Mouse (Mus musculus): ENCODE results near the gene Cgrrf1. TPM values are rescaled to one million over a fixed set of nuclear protein-coding genes. Genes with fewer than 3 reads are reported as not detected.

Cgrrf1 gene
- polyA plus RNA-seq (2014; fragmentation: Nextera tagmentation; extraction: Ambion mirVana), result 24.3 and 30.6 TPM in 2 replicates

GRCm38 (mm10) chr14:46831837-46832333 is at the start of gene Cgrrf1:
Cgrrf1 (plus strand) TSS chr14:46832125.
- under 1% methylated on average over 32 of the region's 32 CpGs for WGBS
- Histone ChIP-seq H3K9me3 (ENCODE audit: control insufficient read depth, low read depth, low read length) (no peaks in the 10 kb centered on the region), H3K4me1 (ENCODE audit: control insufficient read depth, insufficient read depth, low read length) (no peaks in the 10 kb centered on the region; the same call in 1 of the 2 replicates), H3K27ac (ENCODE audit: low read length) (peak within 1 kb of the TSS; percentile 41; the same call in 1 of the 2 replicates), H3K36me3 (ENCODE audit: control insufficient read depth, insufficient read depth, low read length) (no peaks in the 10 kb centered on the region), H3K9ac (replicated peaks; ENCODE audit: low read depth, low read length) (peak within 1 kb of the TSS; percentile 77), H3K4me2 (replicated peaks; ENCODE audit: low read depth, low read length) (peak within 1 kb of the TSS; percentile 83), H3K4me3 (ENCODE audit: low read depth, low read length) (peak within 1 kb of the TSS; percentile 88), H3K27me3 (ENCODE audit: control insufficient read depth, insufficient read depth, low read length) (no peaks in the 10 kb centered on the region)
- ATAC-seq (ENCODE audit: insufficient number of reproducible peaks, insufficient read depth, low FRiP score, low read depth), result peak; percentile 99

GRCm38 (mm10) chr14:46782187-46782828 is 49.6 kb upstream of the Cgrrf1 start:
- H3K9ac ChIP-seq (replicated peaks; ENCODE audit: low read depth, low read length), result no peak overlapping the region
- no peak overlapping the region for H3K4me3 ChIP-seq (ENCODE audit: low read depth, low read length)
- H3K4me1 ChIP-seq (ENCODE audit: control insufficient read depth, insufficient read depth, low read length), result peaks cover 10% of the 10 kb centered on the region; the same call in 1 of the 2 replicates
- peaks cover 8% of the 10 kb centered on the region; the same call in 1 of the 2 replicates for H3K9me3 ChIP-seq (ENCODE audit: control insufficient read depth, low read depth, low read length)
- H3K4me2 ChIP-seq (replicated peaks; ENCODE audit: low read depth, low read length), result no peak overlapping the region
- H3K27ac ChIP-seq (ENCODE audit: low read length), result no peak overlapping the region
- 84% methylated on average over 8 of the region's 8 CpGs for WGBS
- no peaks in the 10 kb centered on the region for H3K27me3 ChIP-seq (ENCODE audit: control insufficient read depth, insufficient read depth, low read length)
- no peak for ATAC-seq (ENCODE audit: insufficient number of reproducible peaks, insufficient read depth, low FRiP score, low read depth)
- peaks cover 37% of the 10 kb centered on the region for H3K36me3 ChIP-seq (ENCODE audit: control insufficient read depth, insufficient read depth, low read length)

GRCm38 (mm10) chr14:46783327-46783926 is 48.5 kb upstream of the Cgrrf1 start:
- no peaks in the 10 kb centered on the region for H3K27me3 ChIP-seq (ENCODE audit: control insufficient read depth, insufficient read depth, low read length)

GRCm38 (mm10) chr14:46785247-46785646 is 46.7 kb upstream of the Cgrrf1 start:
- Histone ChIP-seq H3K27me3 (ENCODE audit: control insufficient read depth, insufficient read depth, low read length) (no peaks in the 10 kb centered on the region), H3K9me3 (ENCODE audit: control insufficient read depth, low read depth, low read length) (no peaks in the 10 kb centered on the region), H3K4me2 (replicated peaks; ENCODE audit: low read depth, low read length) (no peak overlapping the region), H3K27ac (ENCODE audit: low read length) (no peak overlapping the region), H3K9ac (replicated peaks; ENCODE audit: low read depth, low read length) (no peak overlapping the region), H3K36me3 (ENCODE audit: control insufficient read depth, insufficient read depth, low read length) (peaks cover 8% of the 10 kb centered on the region; the same call in 1 of the 2 replicates), H3K4me3 (ENCODE audit: low read depth, low read length) (no peak overlapping the region), H3K4me1 (ENCODE audit: control insufficient read depth, insufficient read depth, low read length) (peaks cover 14% of the 10 kb centered on the region; the same call in 1 of the 2 replicates)
- WGBS, result 81% methylated on average over 5 of the region's 5 CpGs
- no peak for ATAC-seq (ENCODE audit: insufficient number of reproducible peaks, insufficient read depth, low FRiP score, low read depth)

More at GRCm38 (mm10) chr14:46783327-46783926, 48.5 kb upstream of the Cgrrf1 start:
- no peak overlapping the region for H3K4me3 ChIP-seq (ENCODE audit: low read depth, low read length)
- 88% methylated on average over 10 of the region's 10 CpGs for WGBS
- H3K4me1 ChIP-seq (ENCODE audit: control insufficient read depth, insufficient read depth, low read length), result peaks cover 10% of the 10 kb centered on the region; the same call in 1 of the 2 replicates
- ATAC-seq (ENCODE audit: insufficient number of reproducible peaks, insufficient read depth, low FRiP score, low read depth), result no peak
- H3K36me3 ChIP-seq (ENCODE audit: control insufficient read depth, insufficient read depth, low read length), result peaks cover 26% of the 10 kb centered on the region
- H3K27ac ChIP-seq (ENCODE audit: low read length), result no peak overlapping the region
- peaks cover 8% of the 10 kb centered on the region; the same call in 1 of the 2 replicates for H3K9me3 ChIP-seq (ENCODE audit: control insufficient read depth, low read depth, low read length)
- H3K9ac ChIP-seq (replicated peaks; ENCODE audit: low read depth, low read length), result no peak overlapping the region
- no peak overlapping the region for H3K4me2 ChIP-seq (replicated peaks; ENCODE audit: low read depth, low read length)

GRCm38 (mm10) chr14:46787454-46787786 is 44.5 kb upstream of the Cgrrf1 start:
- Histone ChIP-seq H3K9me3 (ENCODE audit: control insufficient read depth, low read depth, low read length) (no peaks in the 10 kb centered on the region), H3K36me3 (ENCODE audit: control insufficient read depth, insufficient read depth, low read length) (peaks cover 5% of the 10 kb centered on the region; the same call in 1 of the 2 replicates), H3K27ac (ENCODE audit: low read length) (peak overlapping the region; percentile 98), H3K27me3 (ENCODE audit: control insufficient read depth, insufficient read depth, low read length) (no peaks in the 10 kb centered on the region), H3K4me1 (ENCODE audit: control insufficient read depth, insufficient read depth, low read length) (peaks cover 14% of the 10 kb centered on the region; the same call in 1 of the 2 replicates), H3K9ac (replicated peaks; ENCODE audit: low read depth, low read length) (peak overlapping the region; percentile 95), H3K4me3 (ENCODE audit: low read depth, low read length) (peak overlapping the region; percentile 96), H3K4me2 (replicated peaks; ENCODE audit: low read depth, low read length) (peak overlapping the region; percentile 79)
- WGBS, result under 1% methylated on average over 11 of the region's 11 CpGs
- ATAC-seq (ENCODE audit: insufficient number of reproducible peaks, insufficient read depth, low FRiP score, low read depth), result no peak

- peak within 1 kb of the TSS; percentile 98 for H3K27ac ChIP-seq (ENCODE audit: low read length)
- H3K4me3 ChIP-seq (ENCODE audit: low read depth, low read length), result peak within 1 kb of the TSS; percentile 96
- peak within 1 kb of the TSS; percentile 79 for H3K4me2 ChIP-seq (replicated peaks; ENCODE audit: low read depth, low read length)
- WGBS, result under 1% methylated on average over 86 of the region's 86 CpGs
- H3K4me1 ChIP-seq (ENCODE audit: control insufficient read depth, insufficient read depth, low read length), result peaks cover 14% of the 10 kb centered on the region; the same call in 1 of the 2 replicates
- peak within 1 kb of the TSS; percentile 95 for H3K9ac ChIP-seq (replicated peaks; ENCODE audit: low read depth, low read length)
- ATAC-seq (ENCODE audit: insufficient number of reproducible peaks, insufficient read depth, low FRiP score, low read depth), result peak; percentile 96
- H3K27me3 ChIP-seq (ENCODE audit: control insufficient read depth, insufficient read depth, low read length), result no peaks in the 10 kb centered on the region
- H3K9me3 ChIP-seq (ENCODE audit: control insufficient read depth, low read depth, low read length), result no peaks in the 10 kb centered on the region
- H3K36me3 ChIP-seq (ENCODE audit: control insufficient read depth, insufficient read depth, low read length), result peaks cover 5% of the 10 kb centered on the region; the same call in 1 of the 2 replicates
Observed at GRCm38 (mm10) chr14:46787787-46788504, 44.0 kb upstream of the Cgrrf1 start, which contains the start of gene Cnih1. Cnih1 (minus strand) TSS chr14:46788411.

GRCm38 (mm10) chr14:46788505-46788901 is 43.4 kb upstream of the Cgrrf1 start:
- Histone ChIP-seq H3K4me1 (ENCODE audit: control insufficient read depth, insufficient read depth, low read length) (peaks cover 14% of the 10 kb centered on the region; the same call in 1 of the 2 replicates), H3K9me3 (ENCODE audit: control insufficient read depth, low read depth, low read length) (no peaks in the 10 kb centered on the region), H3K27ac (ENCODE audit: low read length) (peak overlapping the region; percentile 98), H3K27me3 (ENCODE audit: control insufficient read depth, insufficient read depth, low read length) (no peaks in the 10 kb centered on the region), H3K4me2 (replicated peaks; ENCODE audit: low read depth, low read length) (peak overlapping the region; percentile 79), H3K36me3 (ENCODE audit: control insufficient read depth, insufficient read depth, low read length) (0 out of 2 replicates have a peak, but pooled peaks cover under 1% of the 10 kb centered on the region), H3K4me3 (ENCODE audit: low read depth, low read length) (peak overlapping the region; percentile 96), H3K9ac (replicated peaks; ENCODE audit: low read depth, low read length) (peak overlapping the region; percentile 95; the same call in 1 of the 2 replicates)
- 21% methylated on average over 8 of the region's 8 CpGs for WGBS
- ATAC-seq (ENCODE audit: insufficient number of reproducible peaks, insufficient read depth, low FRiP score, low read depth), result 0 out of 2 replicates have a peak, but pooled peaks have one; percentile 11

- ATAC-seq (ENCODE audit: insufficient number of reproducible peaks, insufficient read depth, low FRiP score, low read depth), result no peak
- no peak overlapping the region for H3K4me3 ChIP-seq (ENCODE audit: low read depth, low read length)
Observed at GRCm38 (mm10) chr14:46790303-46790702, 41.6 kb upstream of the Cgrrf1 start.

More at GRCm38 (mm10) chr14:46790303-46790702, 41.6 kb upstream of the Cgrrf1 start:
- Histone ChIP-seq H3K27ac (ENCODE audit: low read length) (no peak overlapping the region), H3K27me3 (ENCODE audit: control insufficient read depth, insufficient read depth, low read length) (no peaks in the 10 kb centered on the region), H3K36me3 (ENCODE audit: control insufficient read depth, insufficient read depth, low read length) (no peaks in the 10 kb centered on the region), H3K4me2 (replicated peaks; ENCODE audit: low read depth, low read length) (no peak overlapping the region), H3K4me1 (ENCODE audit: control insufficient read depth, insufficient read depth, low read length) (peaks cover 14% of the 10 kb centered on the region; the same call in 1 of the 2 replicates), H3K9me3 (ENCODE audit: control insufficient read depth, low read depth, low read length) (no peaks in the 10 kb centered on the region), H3K9ac (replicated peaks; ENCODE audit: low read depth, low read length) (no peak overlapping the region)
- WGBS, result 78% methylated on average over 4 of the region's 4 CpGs
